Mouse (Mus musculus): ENCODE data around the gene Tulp2.

GRCm38 (mm10) chr7:45560241-45560640, 78.6 kb downstream of the Tulp2 start:
- TF ChIP-seq CTCF (IDR thresholded peaks at IDR 0.05; ENCODE audit: extremely low read depth, insufficient read depth, insufficient read length, insufficient replicate concordance) (no peak), POLR2A (IDR thresholded peaks at IDR 0.05; ENCODE audit: low read depth, low read length) (no peak)
